Mouse (Mus musculus) heart, postnatal 0 days (tissue): ENCODE results near the gene Tmem97. TPM values are rescaled to one million over a fixed set of nuclear protein-coding genes. Genes with fewer than 3 reads are reported as not detected.

ENCODE experiments used
- ATAC-seq: fragments of 200-750 bp; cut with Nextera tagmentation; 2 replicates; pipeline ENCODE4 v1.8.0; 2017; ENCODE audit warnings: low read depth, moderate number of reproducible peaks, moderate library complexity; ENCODE audit not compliant: insufficient read depth
- DNase-seq: peaks from one replicate; pipeline ENCODE4 v3.0.0-alpha.2; 2016; ENCODE audit warnings: low spot score
- H3K27ac ChIP-seq: fragments of 300-500 bp; sonication (generic); 2 replicates; pipeline ENCODE4 v1.5.1; 2014; ENCODE audit warnings: low read depth, mild to moderate bottlenecking
- H3K27me3 ChIP-seq: fragments of 300-500 bp; sonication (generic); 2 replicates; pipeline ENCODE4 v1.6.1; 2014; ENCODE audit warnings: low read length, mixed read lengths; ENCODE audit not compliant: control insufficient read depth, insufficient read depth
- H3K36me3 ChIP-seq: fragments of 300-500 bp; sonication (generic); replicated peaks from 2 replicates; pipeline ENCODE4 v1.6.1; 2014; ENCODE audit warnings: low read length, mixed read lengths; ENCODE audit not compliant: control insufficient read depth, insufficient read depth
- H3K4me1 ChIP-seq: fragments of 300-500 bp; sonication (generic); 2 replicates; pipeline ENCODE4 v1.6.1; 2014; ENCODE audit warnings: antibody characterized with exemption; ENCODE audit not compliant: control insufficient read depth, insufficient read depth
- H3K4me2 ChIP-seq: fragments of 300-500 bp; sonication (generic); 2 replicates; pipeline ENCODE4 v1.6.1; 2014; ENCODE audit warnings: low read depth, mild to moderate bottlenecking, low read length, moderate library complexity
- H3K4me3 ChIP-seq: fragments of 300-500 bp; sonication (generic); 2 replicates; pipeline ENCODE4 v1.5.1; 2014; ENCODE audit warnings: low read depth, low read length
- H3K9ac ChIP-seq: fragments of 300-500 bp; sonication (generic); replicated peaks from 2 replicates; pipeline ENCODE4 v1.6.1; 2014; ENCODE audit warnings: low read depth, low read length, mixed read lengths
- H3K9me3 ChIP-seq: fragments of 300-500 bp; sonication (generic); replicated peaks from 2 replicates; pipeline ENCODE4 v1.6.1; 2016; ENCODE audit warnings: low read length; ENCODE audit not compliant: control insufficient read depth
- CTCF ChIP-seq: IDR thresholded peaks from 2 replicates; pipeline ENCODE4 v1.5.1; 2016; ENCODE audit warnings: antibody characterized with exemption, control low read depth, low read depth
- EP300 ChIP-seq: IDR thresholded peaks from 2 replicates; pipeline ENCODE4 v1.6.1; 2016; ENCODE audit warnings: antibody characterized with exemption, low read depth
- WGBS: fragments of 180-500 bp; shearing (Covaris S2); extraction: QIAGEN DNeasy Blood & Tissue Kit; methylation state at CpG from one replicate; pipeline ENCODE4 v1.1.7; 2014; 5-methylcytosine and 5-hydroxymethylcytosine counted together
- polyA plus RNA-seq: library from polyadenylated mRNA; unstranded; fragments of >200 nt; fragmentation: Nextera tagmentation; extraction: Ambion mirVana; gene quantifications from 2 replicates; pipeline ENCODE4 v1.2.1, GENCODE M21; 2015
- total RNA-seq: library from RNA; depleted of rRNA; stranded (reverse); fragments of >200 nt; gene quantifications from 2 replicates; pipeline ENCODE4 v1.2.3, GENCODE M21; 2014; ENCODE audit warnings: low replicate concordance

The Tmem97 gene
- total and polyA plus RNA-seq, 2 experiments from 2014 or later: 39.4 to 41.5 TPM

DNA sequence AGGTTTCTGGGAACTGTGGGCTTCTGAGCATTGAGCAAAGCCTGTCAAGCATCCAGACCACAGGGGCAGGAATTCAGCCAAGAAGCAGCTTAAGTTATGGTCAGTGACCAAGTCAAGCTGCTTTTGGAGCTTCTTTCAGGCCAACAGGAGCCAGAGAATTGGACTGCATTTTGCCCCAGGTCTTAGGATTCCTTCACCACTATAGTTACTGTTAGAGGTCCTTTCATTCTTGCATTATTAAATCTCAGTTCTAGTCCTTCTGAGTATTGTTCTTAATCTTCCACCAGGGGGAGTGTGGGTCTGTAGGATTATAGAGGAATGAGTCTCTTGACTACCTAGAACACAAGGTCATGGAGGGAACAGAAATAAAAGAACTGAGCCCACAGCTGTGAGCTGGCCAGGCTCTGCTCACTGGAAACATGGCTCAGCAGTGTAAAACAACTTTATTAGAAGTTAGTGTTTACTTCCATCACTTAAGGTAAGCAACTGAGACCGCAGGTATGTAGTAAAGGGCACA lies 28.0 kb downstream of the Tmem97 start:
- Histone ChIP-seq H3K4me2 (no peak overlapping the region), H3K27ac (no peak overlapping the region), H3K9ac (no peak overlapping the region), H3K4me3 (no peak overlapping the region), H3K4me1 (no peaks in the 10 kb centered on the region), H3K27me3 (no peaks in the 10 kb centered on the region), H3K36me3 (peaks cover 100% of the 10 kb centered on the region), H3K9me3 (no peaks in the 10 kb centered on the region)
- TF ChIP-seq EP300: no peak
- TF ChIP-seq CTCF: peak; percentile 50
- DNase-seq: peak; percentile 23
- 100% methylated on average over 1 of the region's 1 CpGs for WGBS
- peak; percentile 39; the same call in 1 of the 2 replicates for ATAC-seq

DNA sequence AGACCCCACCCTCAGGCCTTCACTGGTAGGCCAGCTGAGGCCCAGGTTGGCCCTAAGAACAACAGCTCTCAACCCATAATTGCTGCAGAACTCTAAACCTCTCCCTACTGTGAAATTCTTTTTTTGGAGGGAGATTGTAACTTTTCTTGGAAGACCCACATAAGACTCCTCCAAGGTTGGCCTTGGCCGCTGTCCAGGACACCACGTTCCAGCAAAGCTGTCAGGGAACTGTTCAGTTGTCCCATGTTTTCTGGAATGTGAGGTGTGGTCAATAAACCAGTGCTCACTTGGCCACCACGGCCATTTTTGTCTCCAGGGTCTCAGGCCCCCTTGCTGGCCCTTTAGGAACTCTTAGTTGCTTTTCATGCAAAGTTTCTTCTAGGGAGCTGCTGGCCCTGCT lies 28.7 kb downstream of the Tmem97 start:
- Histone ChIP-seq H3K4me2 (no peak overlapping the region), H3K27ac (no peak overlapping the region), H3K9me3 (no peaks in the 10 kb centered on the region), H3K4me1 (no peaks in the 10 kb centered on the region), H3K36me3 (peaks cover 95% of the 10 kb centered on the region), H3K9ac (no peak overlapping the region), H3K27me3 (no peaks in the 10 kb centered on the region), H3K4me3 (no peak overlapping the region)
- no peak for ATAC-seq
- DNase-seq: no peak
- 77% methylated on average over 3 of the region's 3 CpGs for WGBS
- TF ChIP-seq EP300 (no peak), CTCF (no peak)

DNA sequence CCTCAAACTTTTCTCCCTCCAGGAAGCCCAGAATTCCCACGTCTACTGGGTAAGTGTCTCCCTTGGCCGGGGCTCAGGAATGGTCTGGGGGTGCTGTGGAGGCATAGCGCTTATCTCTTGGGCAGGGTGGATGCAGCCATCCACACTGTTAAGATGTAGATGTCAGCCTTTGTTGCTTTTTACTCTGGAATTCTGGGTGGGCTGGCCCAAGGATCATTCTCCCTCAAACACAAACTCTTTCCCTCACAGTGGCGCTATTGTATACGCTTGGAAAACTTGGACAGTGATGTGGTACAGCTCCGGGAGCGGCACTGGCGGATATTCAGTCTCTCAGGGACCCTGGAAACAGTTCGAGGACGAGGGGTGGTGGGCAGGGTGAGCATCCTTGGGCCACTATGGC lies 31.6 kb downstream of the Tmem97 start:
- ATAC-seq (no peak), DNase-seq (no peak)
- TF ChIP-seq EP300 (no peak), CTCF (no peak)
- WGBS: 78% methylated on average over 10 of the region's 10 CpGs
- H3K9ac ChIP-seq: no peak overlapping the region
- H3K27me3 ChIP-seq: no peaks in the 10 kb centered on the region
- H3K27ac ChIP-seq: no peak overlapping the region
- H3K36me3 ChIP-seq: peaks cover 94% of the 10 kb centered on the region
- H3K4me3 ChIP-seq: no peak overlapping the region
- H3K4me2 ChIP-seq: no peak overlapping the region
- H3K4me1 ChIP-seq: no peaks in the 10 kb centered on the region
- no peaks in the 10 kb centered on the region for H3K9me3 ChIP-seq

DNA sequence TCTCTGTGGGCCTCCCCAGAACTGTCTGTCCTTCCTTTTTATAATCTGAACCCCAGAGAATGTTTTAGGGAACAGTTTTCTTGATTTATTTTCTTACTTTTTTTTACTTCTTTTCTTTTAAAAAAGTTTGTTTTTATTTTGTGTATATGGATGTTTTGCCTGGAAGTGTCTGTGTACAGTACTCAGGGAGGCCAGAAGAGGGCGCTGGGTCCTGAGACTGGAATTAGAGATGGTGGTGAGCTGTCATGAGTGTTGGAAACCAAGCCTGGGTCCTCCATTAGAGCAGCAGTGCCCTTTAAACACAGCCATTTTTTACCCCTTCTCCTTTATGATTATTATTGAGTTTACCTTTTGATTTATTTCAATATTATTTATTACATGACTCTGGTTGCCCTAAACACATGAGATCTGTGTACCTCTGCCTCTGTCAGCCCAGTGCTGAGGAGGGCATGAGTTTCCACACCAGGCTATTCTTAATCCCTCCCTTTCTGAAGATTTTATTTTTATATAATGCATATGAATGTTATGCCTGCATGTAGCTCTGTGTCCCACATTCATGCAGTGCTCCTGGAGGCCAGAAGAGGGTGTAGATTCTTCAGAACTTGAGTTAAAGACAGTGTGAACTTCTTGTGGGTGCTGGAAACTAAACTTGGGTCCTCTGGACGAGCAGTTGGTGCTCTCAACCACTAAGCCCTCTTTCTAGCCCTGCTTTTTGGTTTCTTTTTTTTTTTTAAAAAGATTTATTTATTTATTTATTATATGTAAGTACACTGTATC lies 34.8 kb downstream of the Tmem97 start:
- peaks cover 64% of the 10 kb centered on the region for H3K36me3 ChIP-seq
- peaks cover 15% of the 10 kb centered on the region for H3K4me1 ChIP-seq
- no peak overlapping the region for H3K9ac ChIP-seq
- TF ChIP-seq CTCF (peak; percentile 27), EP300 (no peak)
- H3K4me3 ChIP-seq: no peak overlapping the region
- ATAC-seq (no peak), DNase-seq (no peak)
- 62% methylated on average over 2 of the region's 2 CpGs for WGBS
- no peak overlapping the region for H3K4me2 ChIP-seq
- no peak overlapping the region for H3K27ac ChIP-seq
- no peaks in the 10 kb centered on the region for H3K9me3 ChIP-seq
- no peaks in the 10 kb centered on the region for H3K27me3 ChIP-seq

DNA sequence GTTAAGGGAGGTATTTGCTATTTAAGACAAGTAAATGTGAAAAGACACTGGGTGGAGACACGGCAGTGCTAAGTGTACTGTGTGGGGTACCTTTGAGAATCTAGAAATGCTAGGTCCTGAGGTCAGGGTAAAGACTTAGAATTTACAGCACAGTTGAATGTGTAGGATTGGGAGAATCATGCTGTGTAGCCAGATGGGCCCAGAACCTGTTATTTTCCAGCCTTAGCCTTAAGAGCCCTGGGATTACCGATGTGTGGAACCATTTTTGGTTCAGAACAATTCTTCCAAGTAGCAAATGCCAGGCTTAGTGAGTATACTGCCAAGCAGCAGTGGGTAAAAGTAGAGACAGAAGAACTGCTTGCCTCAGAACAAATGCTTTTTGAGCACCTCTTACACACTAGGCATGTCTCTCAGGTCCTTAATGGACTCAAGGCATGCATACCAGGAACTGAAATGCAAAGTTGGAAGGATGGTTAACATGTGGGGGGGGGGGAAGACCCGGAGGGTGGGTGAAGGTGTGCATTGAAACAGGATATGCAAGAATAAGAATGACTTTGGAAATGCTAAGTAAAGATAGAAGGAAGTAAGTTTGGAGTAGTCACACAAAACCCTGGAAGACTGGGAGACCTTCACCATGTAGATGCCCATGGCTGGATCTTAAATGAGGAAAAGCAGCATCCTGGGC lies 37.3 kb downstream of the Tmem97 start:
- Histone ChIP-seq H3K9me3 (no peaks in the 10 kb centered on the region), H3K9ac (0 out of 2 replicates have a peak overlapping the region, but pooled peaks have one; percentile 91), H3K27ac (no peak overlapping the region), H3K27me3 (no peaks in the 10 kb centered on the region), H3K4me2 (peak overlapping the region; percentile 84), H3K4me1 (peaks cover 15% of the 10 kb centered on the region), H3K36me3 (peaks cover 50% of the 10 kb centered on the region), H3K4me3 (peak overlapping the region; percentile 87)
- DNase-seq (no peak), ATAC-seq (no peak)
- no peak for TF ChIP-seq EP300
- TF ChIP-seq CTCF: no peak
- 68% methylated on average over 3 of the region's 3 CpGs for WGBS
